Comparison of ENCODE assay signal across 26 mouse cellular contexts in the genomic region with DNA sequence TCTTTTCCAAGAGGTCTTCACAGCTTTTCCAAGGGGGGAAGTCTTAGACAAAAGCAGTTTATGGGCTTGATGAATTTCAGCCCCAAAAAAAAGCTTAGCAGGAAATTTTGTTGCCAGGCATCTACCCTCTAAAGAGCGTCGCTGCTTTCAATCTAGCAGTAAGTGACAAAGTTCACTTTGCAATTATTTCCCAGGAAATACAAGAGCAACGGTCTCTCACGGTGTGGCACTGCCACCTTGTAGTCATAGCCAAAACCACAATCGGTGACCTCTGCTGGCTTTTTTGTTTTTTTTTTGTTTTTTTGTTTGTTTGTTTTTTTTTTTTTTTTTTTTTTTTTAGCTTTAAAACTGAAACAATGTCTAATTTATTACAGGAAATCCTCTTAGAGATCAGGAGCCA. TPM values are rescaled to one million over a fixed set of nuclear protein-coding genes. Genes with fewer than 3 reads are reported as not detected.
DNase-seq lines count a peak whose midpoint lies in the region; ATAC-seq and TF ChIP-seq lines count a peak whose summit lies in the region.
"Had no signal": no experiment of that assay in that cellular context is flagged by ENCODE, and none has a peak within 500 bp of the region (broad histone marks: within the 10 kb centered on the region; RNA-seq: fewer than 3 reads in every experiment).

No protein-coding gene starts in this region.

- H3K4me1 ChIP-seq in intestine, embryonic 16.5 days (ENCODE audit: control insufficient read depth, insufficient read depth, low read length) = no peaks in the 10 kb centered on the region
- H3K4me1 ChIP-seq in intestine, embryonic 15.5 days (replicated peaks) = no peaks in the 10 kb centered on the region
- no peaks in the 10 kb centered on the region for H3K4me1 ChIP-seq in stomach, postnatal 0 days (replicated peaks; ENCODE audit: control insufficient read depth, insufficient read depth)
- H3K4me1 ChIP-seq: embryonic facial prominence, embryonic 10.5 days; embryonic facial prominence, embryonic 15.5 days; forebrain, embryonic 12.5 days; hindbrain, embryonic 10.5 days; limb, embryonic 10.5 days; limb, embryonic 15.5 days had no signal

- no peak overlapping the region for H3K9ac ChIP-seq in intestine, embryonic 16.5 days (ENCODE audit: low read depth, low read length)
- no peak overlapping the region for H3K9ac ChIP-seq in intestine, embryonic 15.5 days
- no peak overlapping the region for H3K9ac ChIP-seq in stomach, postnatal 0 days (ENCODE audit: low read length)
- H3K9ac ChIP-seq: embryonic facial prominence, embryonic 15.5 days; forebrain, embryonic 12.5 days; forebrain, postnatal 0 days; limb, embryonic 15.5 days had no signal

- H3K27me3 ChIP-seq in intestine, embryonic 16.5 days (replicated peaks; ENCODE audit: control insufficient read depth, insufficient read depth, low read length) = no peaks in the 10 kb centered on the region
- no peaks in the 10 kb centered on the region for H3K27me3 ChIP-seq in intestine, embryonic 15.5 days (replicated peaks)
- no peaks in the 10 kb centered on the region for H3K27me3 ChIP-seq in stomach, postnatal 0 days (ENCODE audit: control insufficient read depth, insufficient read depth, low read length)
- H3K27me3 ChIP-seq: embryonic facial prominence, embryonic 15.5 days; forebrain, embryonic 12.5 days; limb, embryonic 15.5 days had no signal

- H3K36me3 ChIP-seq in intestine, embryonic 16.5 days (ENCODE audit: control insufficient read depth, insufficient read depth, low read length) = no peaks in the 10 kb centered on the region
- no peaks in the 10 kb centered on the region for H3K36me3 ChIP-seq in intestine, embryonic 15.5 days
- no peaks in the 10 kb centered on the region for H3K36me3 ChIP-seq in stomach, postnatal 0 days (ENCODE audit: control insufficient read depth, insufficient read depth, low read length)
- H3K36me3 ChIP-seq: embryonic facial prominence, embryonic 10.5 days; embryonic facial prominence, embryonic 15.5 days; forebrain, embryonic 12.5 days; hindbrain, embryonic 10.5 days; limb, embryonic 10.5 days; limb, embryonic 15.5 days had no signal

- DNase-seq in kidney, postnatal 14 days = peak; percentile 8
- DNase-seq in kidney, adult 18-20 months = no peak
- DNase-seq in kidney, postnatal 25 days = peak; percentile 18 to 40
- no peak for DNase-seq in stomach, postnatal 0 days (ENCODE audit: low spot score)
- no peak for DNase-seq in Muller cell, postnatal 12 days (ENCODE audit: inconsistent ontology term)
- DNase-seq: adrenal gland, postnatal 25 days; cerebellum, adult 11-12 months; cerebellum, adult 9-11 months; forebrain, postnatal 0 days; heart, postnatal 14 days; lung, postnatal 36 days; right cerebral cortex, postnatal 4 days; thymus, adult 2 months; thymus, postnatal 4 days had no signal

- WGBS in intestine, embryonic 16.5 days = 73% methylated on average over 5 of the region's 5 CpGs
- WGBS in intestine, embryonic 15.5 days = 65% methylated on average over 5 of the region's 5 CpGs
- 65% methylated on average over 5 of the region's 5 CpGs for WGBS in stomach, postnatal 0 days

- H3K4me2 ChIP-seq in intestine, embryonic 16.5 days (ENCODE audit: low read depth, low read length) = no peak overlapping the region
- no peak overlapping the region for H3K4me2 ChIP-seq in intestine, embryonic 15.5 days (replicated peaks)
- no peak overlapping the region for H3K4me2 ChIP-seq in stomach, postnatal 0 days (replicated peaks; ENCODE audit: low read depth)
- H3K4me2 ChIP-seq: embryonic facial prominence, embryonic 15.5 days; forebrain, embryonic 12.5 days; limb, embryonic 15.5 days; midbrain, embryonic 11.5 days had no signal

- H3K4me3 ChIP-seq in intestine, embryonic 16.5 days (ENCODE audit: low read length) = no peak overlapping the region
- H3K4me3 ChIP-seq in intestine, embryonic 15.5 days (replicated peaks) = no peak overlapping the region
- no peak overlapping the region for H3K4me3 ChIP-seq in stomach, postnatal 0 days (ENCODE audit: low read depth, low read length)
- H3K4me3 ChIP-seq: embryonic facial prominence, embryonic 10.5 days; embryonic facial prominence, embryonic 15.5 days; forebrain, embryonic 12.5 days; hindbrain, embryonic 10.5 days; limb, embryonic 10.5 days; limb, embryonic 15.5 days had no signal

- TF ChIP-seq CTCF in stomach, postnatal 0 days (IDR thresholded peaks at IDR 0.05; ENCODE audit: low read depth) = peak; percentile 37

- no peaks in the 10 kb centered on the region for H3K9me3 ChIP-seq in intestine, embryonic 16.5 days (ENCODE audit: control insufficient read depth, low read length)
- H3K9me3 ChIP-seq in intestine, embryonic 15.5 days = no peaks in the 10 kb centered on the region
- no peaks in the 10 kb centered on the region for H3K9me3 ChIP-seq in stomach, postnatal 0 days (ENCODE audit: control insufficient read depth, low read length)
- H3K9me3 ChIP-seq: embryonic facial prominence, embryonic 10.5 days; embryonic facial prominence, embryonic 15.5 days; forebrain, embryonic 12.5 days; hindbrain, embryonic 10.5 days; limb, embryonic 10.5 days; limb, embryonic 15.5 days had no signal

- no peak overlapping the region for H3K27ac ChIP-seq in intestine, embryonic 16.5 days (ENCODE audit: low read length)
- no peak overlapping the region for H3K27ac ChIP-seq in intestine, embryonic 15.5 days
- no peak overlapping the region for H3K27ac ChIP-seq in stomach, postnatal 0 days (replicated peaks)
- H3K27ac ChIP-seq: embryonic facial prominence, embryonic 10.5 days; embryonic facial prominence, embryonic 15.5 days; forebrain, embryonic 12.5 days; hindbrain, embryonic 10.5 days; limb, embryonic 10.5 days; limb, embryonic 15.5 days had no signal

- 0 out of 2 replicates have a peak, but pooled peaks have one; percentile 63 for ATAC-seq in intestine, embryonic 16.5 days
- no peak for ATAC-seq in intestine, embryonic 15.5 days
- no peak for ATAC-seq in stomach, postnatal 0 days (ENCODE audit: low FRiP score, low TSS enrichment)
- ATAC-seq: CD4-positive, CD25-positive, alpha-beta regulatory T cell, adult 4 months; forebrain, postnatal 0 days; hindbrain, embryonic 16.5 days; midbrain, embryonic 16.5 days had no signal

- TF ChIP-seq EP300 in stomach, postnatal 0 days (optimal IDR thresholded peaks at IDR 0.05) = no peak

RNA-seq across cellular contexts. Expression of gene Yes1, which starts 39.2 kb away (rescaled TPM):
- polyA plus RNA-seq in intestine, embryonic 16.5 days (2015; fragmentation: Nextera tagmentation; extraction: Ambion mirVana) = 26.9 and 30.1 TPM in 2 replicates
- 31.5 and 35.4 TPM in 2 replicates for polyA plus RNA-seq in intestine, embryonic 15.5 days (2015; fragmentation: Nextera tagmentation; extraction: Ambion mirVana)
- 14.2 and 15.0 TPM in 2 replicates for polyA plus RNA-seq in stomach, postnatal 0 days (2015; fragmentation: Nextera tagmentation; extraction: Ambion mirVana)

Comparison
In these comparisons a context has a peak if more than half of its experiments do, and no peak if none do; other contexts are left out.
1. DNase-seq: peak in kidney, postnatal 14 days (single experiment) and kidney, postnatal 25 days (2 of 2); none in kidney, adult 18-20 months (single experiment), stomach, postnatal 0 days (single experiment) and Muller cell, postnatal 12 days (single experiment).